Mouse (Mus musculus): ENCODE data around the gene Mettl6. TPM values are rescaled to one million over a fixed set of nuclear protein-coding genes. Genes with fewer than 3 reads are reported as not detected.

Gene Mettl6
- total RNA-seq (2015) (45.4 and 47.6 TPM in 2 replicates), total RNA-seq (2017) (85.2 and 126 TPM in 2 replicates)

- ATAC-seq (replicated peaks; ENCODE audit: poor library complexity): peak; percentile 80
These were observed at the start of gene Mettl6 for GRCm38 (mm10) chr14:31494975-31495455. TSS of gene Mettl6 (minus strand) at chr14:31495040.

GRCm38 (mm10) chr14:31543885-31544442 lies 49.1 kb upstream of the Mettl6 start:
- ATAC-seq (replicated peaks; ENCODE audit: poor library complexity): no peak

- 0 out of 2 replicates have a peak, but pooled peaks have one; percentile 29 for ATAC-seq (replicated peaks; ENCODE audit: poor library complexity)
These were observed 42.5 kb upstream of the Mettl6 start for GRCm38 (mm10) chr14:31537298-31537697.

- no peak for ATAC-seq (replicated peaks; ENCODE audit: poor library complexity)
These were observed 37.8 kb upstream of the Mettl6 start for GRCm38 (mm10) chr14:31532656-31533055.

- ATAC-seq (replicated peaks; ENCODE audit: poor library complexity): peak; percentile 94
These were observed 36.8 kb upstream of the Mettl6 start for GRCm38 (mm10) chr14:31531506-31532148.

GRCm38 (mm10) chr14:31530847-31531246 lies 36.0 kb upstream of the Mettl6 start:
- no peak for ATAC-seq (replicated peaks; ENCODE audit: poor library complexity)

GRCm38 (mm10) chr14:31525040-31525810 lies 30.4 kb upstream of the Mettl6 start:
- no peak for ATAC-seq (replicated peaks; ENCODE audit: poor library complexity)

GRCm38 (mm10) chr14:31521318-31521717 lies 26.5 kb upstream of the Mettl6 start:
- no peak for ATAC-seq (replicated peaks; ENCODE audit: poor library complexity)

GRCm38 (mm10) chr14:31519165-31519564 lies 24.3 kb upstream of the Mettl6 start:
- ATAC-seq (replicated peaks; ENCODE audit: poor library complexity): 0 out of 2 replicates have a peak, but pooled peaks have one; percentile 23

- no peak for ATAC-seq (replicated peaks; ENCODE audit: poor library complexity)
These were observed 21.1 kb upstream of the Mettl6 start for GRCm38 (mm10) chr14:31515895-31516294.

- no peak for ATAC-seq (replicated peaks; ENCODE audit: poor library complexity)
These were observed 15.5 kb upstream of the Mettl6 start for GRCm38 (mm10) chr14:31510322-31510721.

GRCm38 (mm10) chr14:31509911-31510310 lies 15.1 kb upstream of the Mettl6 start:
- no peak for ATAC-seq (replicated peaks; ENCODE audit: poor library complexity)

GRCm38 (mm10) chr14:31506456-31506855 lies 11.6 kb upstream of the Mettl6 start:
- no peak for ATAC-seq (replicated peaks; ENCODE audit: poor library complexity)

GRCm38 (mm10) chr14:31503406-31503805 lies 8.6 kb upstream of the Mettl6 start:
- no peak for ATAC-seq (replicated peaks; ENCODE audit: poor library complexity)

GRCm38 (mm10) chr14:31499526-31499925 lies 4.7 kb upstream of the Mettl6 start:
- no peak for ATAC-seq (replicated peaks; ENCODE audit: poor library complexity)

- peak; percentile 88 for ATAC-seq (replicated peaks; ENCODE audit: poor library complexity)
These were observed 1.4 kb upstream of the Mettl6 start for GRCm38 (mm10) chr14:31496241-31496646.

- no peak for ATAC-seq (replicated peaks; ENCODE audit: poor library complexity)
These were observed 698 bp upstream of the Mettl6 start for GRCm38 (mm10) chr14:31495538-31495937.

GRCm38 (mm10) chr14:31494349-31494974 lies 378 bp downstream of the Mettl6 start, which contains the start of gene Eaf1:
TSS of gene Eaf1 (plus strand) at chr14:31494399.
- ATAC-seq (replicated peaks; ENCODE audit: poor library complexity): peak; percentile 59

GRCm38 (mm10) chr14:31493901-31494300 lies 939 bp downstream of the Mettl6 start:
- ATAC-seq (replicated peaks; ENCODE audit: poor library complexity): no peak

GRCm38 (mm10) chr14:31488055-31488454 lies 6.8 kb downstream of the Mettl6 start:
- ATAC-seq (replicated peaks; ENCODE audit: poor library complexity): no peak

- ATAC-seq (replicated peaks; ENCODE audit: poor library complexity): peak; percentile 46; the same call in 1 of the 2 replicates
These were observed 8.4 kb downstream of the Mettl6 start for GRCm38 (mm10) chr14:31486465-31486864.
